ENCODE assay signal across 31 mouse cellular contexts in the genomic region with DNA sequence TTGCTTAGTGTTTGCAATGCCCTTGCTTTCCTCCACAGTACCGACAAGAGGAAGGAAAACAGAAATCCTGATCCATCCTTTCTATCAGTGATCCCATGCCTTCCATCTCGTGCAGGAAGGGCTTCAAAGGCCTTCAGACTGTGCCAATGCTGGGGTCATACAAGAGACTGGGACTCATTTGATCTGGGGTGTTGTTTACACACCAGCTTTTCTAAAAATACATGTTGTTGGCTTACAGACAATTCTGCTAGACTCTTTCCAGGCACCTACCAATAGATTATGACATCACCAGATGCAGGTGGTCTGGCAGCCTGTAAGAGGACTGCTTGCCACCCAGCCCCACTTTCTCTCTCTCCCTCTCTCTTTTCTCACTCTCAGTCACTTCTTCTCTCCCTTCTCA. TPM values are rescaled to one million over a fixed set of nuclear protein-coding genes. Genes with fewer than 3 reads are reported as not detected.
A peak's percentile ranks its signal among the peaks of the same experiment; 100 is the strongest.
DNase-seq lines count a peak whose midpoint lies in the region; ATAC-seq and TF ChIP-seq lines count a peak whose summit lies in the region.
"Had no signal": no experiment of that assay in that cellular context is flagged by ENCODE, and none has a peak within 500 bp of the region (broad histone marks: within the 10 kb centered on the region; RNA-seq: fewer than 3 reads in every experiment).

No protein-coding gene starts in this region.

- no peak for TF ChIP-seq EP300 in heart, postnatal 0 days (IDR thresholded peaks at IDR 0.05; ENCODE audit: low read depth)

- no peak overlapping the region for H3K4me2 ChIP-seq in heart, embryonic 12.5 days
- no peak overlapping the region for H3K4me2 ChIP-seq in heart, embryonic 15.5 days
- no peak overlapping the region for H3K4me2 ChIP-seq in heart, postnatal 0 days (ENCODE audit: low read depth, low read length)
- no peak overlapping the region for H3K4me2 ChIP-seq in forebrain, postnatal 0 days (ENCODE audit: low read depth)
- H3K4me2 ChIP-seq: embryonic facial prominence, embryonic 12.5 days; forebrain, embryonic 15.5 days; hindbrain, embryonic 13.5 days; liver, embryonic 15.5 days; lung, embryonic 15.5 days had no signal

- no peaks in the 10 kb centered on the region for H3K27me3 ChIP-seq in heart, embryonic 12.5 days (replicated peaks)
- no peaks in the 10 kb centered on the region for H3K27me3 ChIP-seq in heart, embryonic 15.5 days
- no peaks in the 10 kb centered on the region for H3K27me3 ChIP-seq in heart, postnatal 0 days (ENCODE audit: control insufficient read depth, insufficient read depth, low read length)
- H3K27me3 ChIP-seq in forebrain, postnatal 0 days (ENCODE audit: insufficient read depth, low read length), result no peaks in the 10 kb centered on the region
- H3K27me3 ChIP-seq: embryonic facial prominence, embryonic 12.5 days; forebrain, embryonic 15.5 days; hindbrain, embryonic 13.5 days; liver, embryonic 15.5 days; lung, embryonic 15.5 days had no signal

- peak; percentile 64 to 65 for DNase-seq in heart, adult 18-20 months
- no peak for DNase-seq in layer of hippocampus, adult 2 months (ENCODE audit: low spot score in 2 of 2)
- no peak for DNase-seq in layer of hippocampus, postnatal 10 days (ENCODE audit: low spot score in 2 of 2)
- peak; percentile 78 for DNase-seq in heart, postnatal 0 days (ENCODE audit: low spot score)
- DNase-seq in forebrain, postnatal 0 days, result no peak
- DNase-seq: adrenal gland, postnatal 25 days; cerebellum, adult 11-12 months; cerebellum, adult 9-11 months; embryo, embryonic 11 days; gastrocnemius, postnatal 25 days; kidney, adult 8-10 months; layer of hippocampus, adult 9-11 months; liver; midbrain, embryonic 14.5 days; retina, postnatal 1 day; right cerebral cortex, postnatal 25 days; spleen, adult 18-20 months; thymus, adult 2 months; thymus, postnatal 36 days had no signal

- ATAC-seq in heart, embryonic 12.5 days (ENCODE audit: insufficient number of reproducible peaks, low FRiP score), result no peak
- no peak for ATAC-seq in heart, embryonic 15.5 days (replicated peaks; ENCODE audit: insufficient number of reproducible peaks, insufficient read depth, low FRiP score, low read depth)
- peak; percentile 93 for ATAC-seq in heart, postnatal 0 days (ENCODE audit: insufficient read depth, low read depth)
- no peak for ATAC-seq in forebrain, postnatal 0 days
- ATAC-seq: CD4-positive, CD25-positive, alpha-beta regulatory T cell, adult 4 months; forebrain, embryonic 15.5 days; intestine, embryonic 16.5 days had no signal

- peaks cover 18% of the 10 kb centered on the region; the same call in 1 of the 2 replicates for H3K4me1 ChIP-seq in heart, embryonic 12.5 days (replicated peaks)
- peaks cover 13% of the 10 kb centered on the region for H3K4me1 ChIP-seq in heart, embryonic 15.5 days (replicated peaks)
- H3K4me1 ChIP-seq in heart, postnatal 0 days (ENCODE audit: control insufficient read depth, insufficient read depth), result peaks cover 8% of the 10 kb centered on the region
- no peaks in the 10 kb centered on the region for H3K4me1 ChIP-seq in forebrain, postnatal 0 days (ENCODE audit: insufficient read depth)
- H3K4me1 ChIP-seq: embryonic facial prominence, embryonic 12.5 days; forebrain, embryonic 15.5 days; hindbrain, embryonic 13.5 days; liver, embryonic 15.5 days; lung, embryonic 15.5 days had no signal

- 50% methylated on average over 2 of the region's 2 CpGs for WGBS in heart, embryonic 12.5 days
- WGBS in heart, embryonic 15.5 days, result 37% methylated on average over 2 of the region's 2 CpGs
- 11% methylated on average over 2 of the region's 2 CpGs for WGBS in heart, postnatal 0 days
- WGBS in forebrain, postnatal 0 days, result 69% methylated on average over 2 of the region's 2 CpGs

- TF ChIP-seq CTCF in layer of hippocampus, adult 2 months (conservative IDR thresholded peaks at IDR 0.05), result no peak
- no peak for TF ChIP-seq CTCF in heart, postnatal 0 days (IDR thresholded peaks at IDR 0.05; ENCODE audit: low read depth)
- TF ChIP-seq CTCF in forebrain, postnatal 0 days (IDR thresholded peaks at IDR 0.05; ENCODE audit: low read depth), result no peak

- H3K9me3 ChIP-seq in heart, embryonic 12.5 days (replicated peaks), result no peaks in the 10 kb centered on the region
- H3K9me3 ChIP-seq in heart, embryonic 15.5 days (replicated peaks), result no peaks in the 10 kb centered on the region
- no peaks in the 10 kb centered on the region for H3K9me3 ChIP-seq in heart, postnatal 0 days (replicated peaks; ENCODE audit: control insufficient read depth, low read length)
- no peaks in the 10 kb centered on the region for H3K9me3 ChIP-seq in forebrain, postnatal 0 days (ENCODE audit: low read length)
- H3K9me3 ChIP-seq: embryonic facial prominence, embryonic 12.5 days; forebrain, embryonic 15.5 days; hindbrain, embryonic 13.5 days; liver, embryonic 15.5 days; lung, embryonic 15.5 days had no signal

- no peak overlapping the region for H3K4me3 ChIP-seq in heart, embryonic 12.5 days
- H3K4me3 ChIP-seq in layer of hippocampus, adult 2 months, result no peak overlapping the region
- no peak overlapping the region for H3K4me3 ChIP-seq in heart, embryonic 15.5 days
- H3K4me3 ChIP-seq in heart, postnatal 0 days (ENCODE audit: low read depth, low read length), result no peak overlapping the region
- no peak overlapping the region for H3K4me3 ChIP-seq in forebrain, postnatal 0 days (ENCODE audit: low read depth, low read length)
- H3K4me3 ChIP-seq: embryonic facial prominence, embryonic 12.5 days; forebrain, embryonic 15.5 days; hindbrain, embryonic 13.5 days; liver, embryonic 15.5 days; lung, embryonic 15.5 days had no signal

- H3K27ac ChIP-seq in heart, embryonic 12.5 days (ENCODE audit: poor library complexity, severe bottlenecking), result no peak overlapping the region
- 0 out of 2 replicates have a peak overlapping the region, but pooled peaks have one; percentile 20 for H3K27ac ChIP-seq in layer of hippocampus, adult 2 months
- peak overlapping the region; percentile 56 for H3K27ac ChIP-seq in heart, embryonic 15.5 days
- peak overlapping the region; percentile 65 for H3K27ac ChIP-seq in heart, postnatal 0 days (ENCODE audit: low read depth)
- H3K27ac ChIP-seq in forebrain, postnatal 0 days (ENCODE audit: low read depth, low read length), result no peak overlapping the region
- H3K27ac ChIP-seq: embryonic facial prominence, embryonic 12.5 days; forebrain, embryonic 15.5 days; hindbrain, embryonic 13.5 days; kidney, postnatal 0 days; liver, embryonic 15.5 days; lung, embryonic 15.5 days had no signal

- no peak overlapping the region for H3K9ac ChIP-seq in heart, embryonic 12.5 days
- no peak overlapping the region for H3K9ac ChIP-seq in heart, embryonic 15.5 days
- H3K9ac ChIP-seq in heart, postnatal 0 days (replicated peaks; ENCODE audit: low read depth, low read length), result no peak overlapping the region
- H3K9ac ChIP-seq in forebrain, postnatal 0 days, result no peak overlapping the region
- H3K9ac ChIP-seq: embryonic facial prominence, embryonic 12.5 days; forebrain, embryonic 15.5 days; hindbrain, embryonic 13.5 days; liver, embryonic 15.5 days; lung, embryonic 15.5 days had no signal

- no peaks in the 10 kb centered on the region for H3K36me3 ChIP-seq in heart, embryonic 12.5 days
- H3K36me3 ChIP-seq in heart, embryonic 15.5 days, result no peaks in the 10 kb centered on the region
- H3K36me3 ChIP-seq in heart, postnatal 0 days (replicated peaks; ENCODE audit: control insufficient read depth, insufficient read depth, low read length), result no peaks in the 10 kb centered on the region
- no peaks in the 10 kb centered on the region for H3K36me3 ChIP-seq in forebrain, postnatal 0 days (ENCODE audit: insufficient read depth)
- H3K36me3 ChIP-seq: embryonic facial prominence, embryonic 12.5 days; forebrain, embryonic 15.5 days; hindbrain, embryonic 13.5 days; liver, embryonic 15.5 days; lung, embryonic 15.5 days had no signal

RNA-seq across cellular contexts. Expression of a gene that starts 51.3 kb away (rescaled TPM):
- total RNA-seq in heart, adult 18-20 months (2021), result under 1 TPM; 0.42 to 0.44 TPM
- polyA plus RNA-seq in heart, embryonic 12.5 days (2016; fragmentation: Nextera tagmentation; extraction: Ambion mirVana), result 6.8 and 7.7 TPM in 2 replicates
- total RNA-seq in layer of hippocampus, adult 2 months (2021), result 10 to 100 TPM; 10.7 to 12.5 TPM
- total RNA-seq in layer of hippocampus, postnatal 10 days (2021), result 10 to 100 TPM in 1 of 2 experiments, 1 to 10 TPM in 1; 8.7 to 10.0 TPM
- polyA plus RNA-seq in heart, embryonic 15.5 days (2015; fragmentation: Nextera tagmentation; extraction: Ambion mirVana), result 4.9 and 5.1 TPM in 2 replicates
- 2.7 and 11.8 TPM in 2 replicates for total RNA-seq in heart, postnatal 0 days (2014; rRNA removed; ENCODE audit: low replicate concordance)
- 2.5 TPM in 2 replicates for polyA plus RNA-seq in heart, postnatal 0 days (2015; fragmentation: Nextera tagmentation; extraction: Ambion mirVana)
- 1.2 TPM in 2 replicates for total RNA-seq in forebrain, postnatal 0 days (2014; rRNA removed)
- 0.42 and 0.53 TPM in 2 replicates for polyA plus RNA-seq in forebrain, postnatal 0 days (2015; fragmentation: Nextera tagmentation; extraction: Ambion mirVana)
- total RNA-seq: gastrocnemius, postnatal 25 days; monocyte, adult 5-6 weeks had no signal
- polyA plus RNA-seq: CD4-positive, CD25-positive, alpha-beta regulatory T cell, adult 4 months; large intestine, adult 2 months; thymus, adult 2 months had no signal

Comparison
In these comparisons a context has a peak if more than half of its experiments do, and no peak if none do; other contexts are left out.
1. H3K27ac ChIP-seq: peak in layer of hippocampus, adult 2 months (single experiment), heart, embryonic 15.5 days (single experiment) and heart, postnatal 0 days (single experiment); none in heart, embryonic 12.5 days (single experiment) and forebrain, postnatal 0 days (single experiment).
2. DNase-seq: peak in heart, adult 18-20 months (2 of 2) and heart, postnatal 0 days (single experiment); none in layer of hippocampus, adult 2 months (0 of 2), layer of hippocampus, postnatal 10 days (0 of 2) and forebrain, postnatal 0 days (single experiment).